Mouse (Mus musculus): Measurements from ENCODE around the gene Ncoa7. TPM values are rescaled to one million over a fixed set of nuclear protein-coding genes. Genes with fewer than 3 reads are reported as not detected.
A peak's percentile ranks its signal among the peaks of the same experiment; 100 is the strongest.

Gene Ncoa7
- polyA plus RNA-seq, 1 experiment from 2014 or later: 18.7 TPM

DNA sequence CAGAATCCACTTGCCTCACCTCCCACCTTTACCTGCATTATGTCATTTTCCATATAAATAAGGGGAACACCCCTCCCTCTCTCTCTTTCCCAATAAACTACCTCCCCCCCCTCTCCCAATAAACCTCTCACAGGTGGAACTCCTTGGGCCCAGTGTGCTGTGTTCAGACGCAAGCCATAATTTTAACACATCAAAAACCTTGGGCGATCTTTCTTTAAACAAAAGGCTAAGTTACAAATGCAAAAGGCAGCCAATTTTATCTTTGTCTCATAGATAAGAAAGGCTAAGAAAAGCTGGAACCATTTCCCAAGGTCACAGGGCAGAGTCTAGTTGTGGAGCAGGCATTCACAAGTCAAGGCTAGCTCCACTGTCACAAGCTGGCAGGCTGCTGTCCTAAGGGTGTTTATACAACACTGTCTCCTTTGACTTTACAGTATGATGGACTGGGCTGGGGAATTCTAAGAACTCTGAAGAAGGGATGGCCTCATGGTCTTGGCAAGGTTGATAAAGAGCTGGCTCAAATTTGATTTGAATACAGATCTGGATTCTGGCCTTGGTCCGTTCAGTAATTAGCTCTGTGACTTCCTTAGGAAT, 71.7 kb downstream of the Ncoa7 start:
- Histone ChIP-seq H3K27ac (ENCODE audit: low read length) (no peak overlapping the region), H3K4me1 (replicated peaks; ENCODE audit: control insufficient read depth, insufficient read depth, low read length) (0 out of 2 replicates have a peak, but pooled peaks cover 3% of the 10 kb centered on the region), H3K27me3 (replicated peaks; ENCODE audit: control insufficient read depth, insufficient read depth, low read length) (no peaks in the 10 kb centered on the region), H3K9ac (replicated peaks; ENCODE audit: low read depth, low read length) (no peak overlapping the region), H3K4me2 (ENCODE audit: low read length) (no peak overlapping the region), H3K36me3 (ENCODE audit: control insufficient read depth, insufficient read depth) (no peaks in the 10 kb centered on the region), H3K4me3 (replicated peaks; ENCODE audit: low read length) (no peak overlapping the region), H3K9me3 (ENCODE audit: control insufficient read depth, low read length) (no peaks in the 10 kb centered on the region)
- 85% methylated on average over 3 of the region's 3 CpGs for WGBS
- ATAC-seq: no peak

DNA sequence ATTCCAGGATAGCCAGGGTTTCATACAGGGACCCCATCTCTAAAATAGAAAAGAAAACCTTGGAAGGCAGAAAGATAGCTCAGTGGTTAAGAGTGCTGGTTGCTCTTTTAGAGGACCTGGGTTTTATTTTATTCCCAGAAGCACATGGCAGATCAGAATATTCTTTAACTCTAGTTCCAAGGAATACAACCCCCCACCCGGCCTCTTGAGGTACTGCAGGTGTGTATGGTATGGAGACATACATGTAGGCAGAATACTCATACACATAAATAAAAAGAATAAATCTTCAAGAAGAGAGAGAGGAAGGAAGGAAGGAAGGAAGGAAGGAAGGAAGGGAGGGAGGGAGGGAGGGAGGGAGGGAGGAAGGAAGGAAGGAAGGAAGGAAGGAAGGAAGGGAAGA, 72.3 kb downstream of the Ncoa7 start:
- 82% methylated on average over 1 of the region's 1 CpGs for WGBS
- H3K4me2 ChIP-seq (ENCODE audit: low read length): no peak overlapping the region
- ATAC-seq: no peak
- H3K27ac ChIP-seq (ENCODE audit: low read length): no peak overlapping the region
- H3K9me3 ChIP-seq (ENCODE audit: control insufficient read depth, low read length): no peaks in the 10 kb centered on the region
- 0 out of 2 replicates have a peak, but pooled peaks cover 3% of the 10 kb centered on the region for H3K4me1 ChIP-seq (replicated peaks; ENCODE audit: control insufficient read depth, insufficient read depth, low read length)
- H3K27me3 ChIP-seq (replicated peaks; ENCODE audit: control insufficient read depth, insufficient read depth, low read length): no peaks in the 10 kb centered on the region
- H3K36me3 ChIP-seq (ENCODE audit: control insufficient read depth, insufficient read depth): no peaks in the 10 kb centered on the region
- H3K4me3 ChIP-seq (replicated peaks; ENCODE audit: low read length): no peak overlapping the region
- H3K9ac ChIP-seq (replicated peaks; ENCODE audit: low read depth, low read length): no peak overlapping the region

DNA sequence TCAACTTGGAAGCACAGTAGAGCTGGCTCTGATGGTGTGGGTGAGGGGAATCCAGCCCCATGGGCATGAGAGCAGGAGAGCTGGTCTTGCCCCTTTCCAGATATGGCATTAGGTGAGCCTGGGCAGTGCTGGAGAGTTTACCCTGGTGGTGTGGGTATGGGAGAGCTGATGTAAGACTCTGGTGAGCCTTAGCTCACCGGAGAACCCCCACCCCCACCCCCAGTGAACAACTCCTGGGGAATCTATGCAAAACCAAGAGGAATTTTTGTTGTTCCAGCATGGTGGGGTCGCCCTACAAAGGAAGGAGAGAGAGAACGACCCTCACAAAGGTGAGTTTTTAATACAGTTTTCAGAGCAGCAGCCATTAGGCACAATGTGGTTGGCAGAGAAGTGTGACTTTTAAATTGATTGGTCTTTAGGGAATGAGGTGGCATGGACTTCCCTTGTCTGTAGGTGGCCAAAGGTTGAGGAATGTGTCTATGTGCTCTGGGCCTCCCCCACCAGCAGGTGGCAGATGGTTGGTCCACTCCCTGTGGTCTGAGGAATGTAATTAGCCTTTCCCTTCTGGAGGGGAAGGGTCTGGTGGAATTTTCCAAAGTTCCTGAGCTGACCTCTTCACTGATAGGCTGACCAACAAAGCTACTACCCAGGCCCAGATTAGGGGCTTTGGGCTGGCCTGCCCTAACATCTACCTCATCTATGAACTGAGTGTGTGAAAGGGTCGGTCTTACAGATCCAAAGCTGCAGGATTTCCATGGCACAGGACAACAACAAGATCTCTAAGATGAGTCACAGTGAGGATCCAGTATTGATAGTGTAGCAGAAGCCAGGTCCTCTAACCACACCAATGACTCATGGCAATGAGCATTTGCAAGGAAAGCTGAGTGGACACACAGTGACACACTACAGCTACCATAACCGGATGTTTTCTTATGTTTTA, 73.7 kb downstream of the Ncoa7 start:
- Histone ChIP-seq H3K27me3 (replicated peaks; ENCODE audit: control insufficient read depth, insufficient read depth, low read length) (no peaks in the 10 kb centered on the region), H3K36me3 (ENCODE audit: control insufficient read depth, insufficient read depth) (no peaks in the 10 kb centered on the region), H3K9ac (replicated peaks; ENCODE audit: low read depth, low read length) (no peak overlapping the region), H3K27ac (ENCODE audit: low read length) (no peak overlapping the region), H3K4me1 (replicated peaks; ENCODE audit: control insufficient read depth, insufficient read depth, low read length) (0 out of 2 replicates have a peak, but pooled peaks cover 3% of the 10 kb centered on the region), H3K9me3 (ENCODE audit: control insufficient read depth, low read length) (no peaks in the 10 kb centered on the region), H3K4me2 (ENCODE audit: low read length) (no peak overlapping the region), H3K4me3 (replicated peaks; ENCODE audit: low read length) (no peak overlapping the region)
- WGBS: 86% methylated on average over 5 of the region's 5 CpGs
- ATAC-seq: no peak

DNA sequence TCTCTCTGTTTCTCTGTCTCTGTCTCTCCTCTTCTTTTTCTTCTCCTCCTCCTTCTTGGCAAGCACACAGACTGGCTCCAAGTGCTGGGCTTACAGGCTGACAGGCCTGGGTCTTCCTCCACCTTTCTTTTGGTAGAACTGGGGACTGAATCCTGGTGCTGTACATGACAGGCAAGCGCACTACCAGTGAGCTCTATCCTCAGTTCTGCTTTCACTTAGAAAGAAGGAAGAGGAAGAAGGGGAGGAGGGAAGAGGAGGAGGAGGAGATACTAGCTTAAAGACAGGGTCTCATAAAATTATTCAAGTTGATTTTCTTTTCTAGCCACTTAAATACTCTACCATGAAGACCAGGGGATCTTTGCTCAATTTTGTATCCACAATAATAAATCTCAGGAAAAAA, 80.1 kb downstream of the Ncoa7 start:
- H3K9ac ChIP-seq (replicated peaks; ENCODE audit: low read depth, low read length): no peak overlapping the region
- H3K36me3 ChIP-seq (ENCODE audit: control insufficient read depth, insufficient read depth): no peaks in the 10 kb centered on the region
- no peak overlapping the region for H3K4me2 ChIP-seq (ENCODE audit: low read length)
- no peaks in the 10 kb centered on the region for H3K9me3 ChIP-seq (ENCODE audit: control insufficient read depth, low read length)
- WGBS: 95% methylated on average over 1 of the region's 1 CpGs
- no peaks in the 10 kb centered on the region for H3K4me1 ChIP-seq (replicated peaks; ENCODE audit: control insufficient read depth, insufficient read depth, low read length)
- no peak overlapping the region for H3K4me3 ChIP-seq (replicated peaks; ENCODE audit: low read length)
- no peak for ATAC-seq
- H3K27ac ChIP-seq (ENCODE audit: low read length): no peak overlapping the region
- no peaks in the 10 kb centered on the region for H3K27me3 ChIP-seq (replicated peaks; ENCODE audit: control insufficient read depth, insufficient read depth, low read length)

DNA sequence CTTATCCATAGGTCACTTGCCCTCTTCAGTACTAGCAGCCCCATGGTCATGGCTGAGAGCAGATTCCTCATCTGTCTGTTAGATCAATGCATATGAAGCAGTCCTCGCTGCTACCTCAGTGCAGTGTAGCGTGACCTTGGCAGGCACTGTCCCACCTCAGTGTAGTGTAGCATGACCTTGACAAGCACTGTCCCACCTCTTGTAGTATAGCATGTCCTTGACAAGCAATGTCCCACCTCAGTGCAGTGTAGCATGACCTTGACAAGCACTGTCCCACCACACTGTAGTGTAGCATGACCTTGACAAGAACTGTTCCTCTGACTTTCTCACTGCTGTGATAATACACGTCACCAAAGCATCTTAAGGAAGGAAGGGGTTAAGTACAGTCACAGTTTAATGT, 82.6 kb downstream of the Ncoa7 start:
- WGBS: 93% methylated on average over 3 of the region's 3 CpGs

DNA sequence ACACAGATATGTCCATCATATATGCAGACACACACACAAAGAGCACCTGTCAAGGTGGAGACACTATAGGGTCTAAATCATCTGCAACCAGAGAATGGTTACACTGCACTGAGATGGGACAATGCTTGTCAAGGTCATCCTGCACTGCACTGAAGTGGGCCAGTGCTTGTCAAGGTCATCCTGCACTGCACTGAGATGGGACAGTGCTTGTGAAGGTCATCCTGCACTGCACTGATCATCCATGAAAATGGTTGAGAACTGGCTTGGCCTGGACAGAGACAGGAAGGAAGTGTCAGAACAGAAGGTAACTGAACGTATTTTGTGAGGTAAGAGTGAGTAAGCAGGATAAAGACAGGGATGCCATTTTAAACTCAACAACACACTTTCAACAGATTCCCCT, 83.2 kb downstream of the Ncoa7 start:
- no peaks in the 10 kb centered on the region for H3K36me3 ChIP-seq (ENCODE audit: control insufficient read depth, insufficient read depth)
- H3K9ac ChIP-seq (replicated peaks; ENCODE audit: low read depth, low read length): no peak overlapping the region
- H3K4me3 ChIP-seq (replicated peaks; ENCODE audit: low read length): no peak overlapping the region
- H3K27me3 ChIP-seq (replicated peaks; ENCODE audit: control insufficient read depth, insufficient read depth, low read length): no peaks in the 10 kb centered on the region
- H3K4me1 ChIP-seq (replicated peaks; ENCODE audit: control insufficient read depth, insufficient read depth, low read length): no peaks in the 10 kb centered on the region
- ATAC-seq: no peak
- H3K9me3 ChIP-seq (ENCODE audit: control insufficient read depth, low read length): no peaks in the 10 kb centered on the region
- no peak overlapping the region for H3K27ac ChIP-seq (ENCODE audit: low read length)
- 87% methylated on average over 1 of the region's 1 CpGs for WGBS
- no peak overlapping the region for H3K4me2 ChIP-seq (ENCODE audit: low read length)

More for the DNA sequence above, 82.6 kb downstream of the Ncoa7 start:
- no peak overlapping the region for H3K9ac ChIP-seq (replicated peaks; ENCODE audit: low read depth, low read length)
- H3K4me2 ChIP-seq (ENCODE audit: low read length): no peak overlapping the region
- no peaks in the 10 kb centered on the region for H3K36me3 ChIP-seq (ENCODE audit: control insufficient read depth, insufficient read depth)
- no peak for ATAC-seq
- no peaks in the 10 kb centered on the region for H3K4me1 ChIP-seq (replicated peaks; ENCODE audit: control insufficient read depth, insufficient read depth, low read length)
- H3K4me3 ChIP-seq (replicated peaks; ENCODE audit: low read length): no peak overlapping the region
- no peaks in the 10 kb centered on the region for H3K27me3 ChIP-seq (replicated peaks; ENCODE audit: control insufficient read depth, insufficient read depth, low read length)
- no peaks in the 10 kb centered on the region for H3K9me3 ChIP-seq (ENCODE audit: control insufficient read depth, low read length)
- no peak overlapping the region for H3K27ac ChIP-seq (ENCODE audit: low read length)

DNA sequence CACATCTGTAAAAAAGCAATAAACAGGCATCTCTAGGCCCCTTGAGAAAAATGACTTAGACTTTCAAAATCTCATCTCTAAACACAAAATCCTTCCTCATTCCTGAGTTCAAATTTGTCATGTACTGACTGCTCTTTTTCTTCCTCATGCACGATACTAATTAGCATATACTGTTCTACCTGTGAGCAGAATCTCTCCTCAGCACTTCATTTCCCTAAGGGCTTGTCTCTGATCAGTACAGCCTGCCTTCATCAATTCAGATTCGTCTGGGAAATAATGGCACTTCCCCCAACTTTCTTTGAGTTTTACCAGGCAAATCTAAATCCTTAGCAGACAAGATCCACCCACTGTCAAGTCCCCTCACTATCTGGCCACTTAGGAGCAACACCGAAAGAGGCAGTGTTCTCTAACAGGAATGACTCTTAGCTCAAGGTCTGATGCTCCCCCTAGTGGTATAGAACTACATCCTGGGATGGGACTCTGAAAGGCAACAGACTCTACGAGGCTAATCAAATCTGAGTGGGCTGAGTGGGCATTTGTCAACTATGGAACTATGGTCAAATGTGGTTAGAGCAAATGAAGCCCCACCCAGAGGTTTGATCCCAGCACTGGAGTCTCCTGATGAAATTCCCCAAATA, 84.3 kb downstream of the Ncoa7 start:
- no peak overlapping the region for H3K4me2 ChIP-seq (ENCODE audit: low read length)
- peak; percentile 80 for ATAC-seq
- H3K36me3 ChIP-seq (ENCODE audit: control insufficient read depth, insufficient read depth): no peaks in the 10 kb centered on the region
- H3K27ac ChIP-seq (ENCODE audit: low read length): no peak overlapping the region
- no peaks in the 10 kb centered on the region for H3K4me1 ChIP-seq (replicated peaks; ENCODE audit: control insufficient read depth, insufficient read depth, low read length)
- no peaks in the 10 kb centered on the region for H3K9me3 ChIP-seq (ENCODE audit: control insufficient read depth, low read length)
- H3K9ac ChIP-seq (replicated peaks; ENCODE audit: low read depth, low read length): no peak overlapping the region
- H3K27me3 ChIP-seq (replicated peaks; ENCODE audit: control insufficient read depth, insufficient read depth, low read length): no peaks in the 10 kb centered on the region
- H3K4me3 ChIP-seq (replicated peaks; ENCODE audit: low read length): no peak overlapping the region
- WGBS: 24% methylated on average over 4 of the region's 4 CpGs

DNA sequence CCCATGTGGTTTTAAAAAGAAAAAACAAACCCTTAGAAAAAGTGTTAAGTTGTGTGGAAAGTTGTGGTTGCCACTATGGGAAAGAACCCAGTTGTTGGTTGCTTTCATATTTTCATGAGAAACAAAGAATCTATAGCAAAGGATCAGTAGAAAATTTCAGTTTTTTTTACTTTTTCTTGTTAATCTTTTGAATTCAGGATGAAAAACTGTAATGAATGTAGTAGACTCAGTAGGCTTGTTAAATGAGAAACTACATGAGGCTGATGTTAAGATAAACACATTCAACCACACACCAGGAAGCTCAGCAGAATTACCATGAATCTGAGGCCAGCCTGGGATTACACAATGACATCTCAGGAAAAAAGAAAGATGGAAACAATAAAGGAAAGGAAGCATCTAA, 87.0 kb downstream of the Ncoa7 start:
- no peak overlapping the region for H3K9ac ChIP-seq (replicated peaks; ENCODE audit: low read depth, low read length)
- no peak overlapping the region for H3K4me2 ChIP-seq (ENCODE audit: low read length)
- H3K9me3 ChIP-seq (ENCODE audit: control insufficient read depth, low read length): no peaks in the 10 kb centered on the region
- no peak overlapping the region for H3K4me3 ChIP-seq (replicated peaks; ENCODE audit: low read length)
- ATAC-seq: no peak
- no peaks in the 10 kb centered on the region for H3K4me1 ChIP-seq (replicated peaks; ENCODE audit: control insufficient read depth, insufficient read depth, low read length)
- H3K27ac ChIP-seq (ENCODE audit: low read length): no peak overlapping the region
- H3K27me3 ChIP-seq (replicated peaks; ENCODE audit: control insufficient read depth, insufficient read depth, low read length): no peaks in the 10 kb centered on the region
- no peaks in the 10 kb centered on the region for H3K36me3 ChIP-seq (ENCODE audit: control insufficient read depth, insufficient read depth)

DNA sequence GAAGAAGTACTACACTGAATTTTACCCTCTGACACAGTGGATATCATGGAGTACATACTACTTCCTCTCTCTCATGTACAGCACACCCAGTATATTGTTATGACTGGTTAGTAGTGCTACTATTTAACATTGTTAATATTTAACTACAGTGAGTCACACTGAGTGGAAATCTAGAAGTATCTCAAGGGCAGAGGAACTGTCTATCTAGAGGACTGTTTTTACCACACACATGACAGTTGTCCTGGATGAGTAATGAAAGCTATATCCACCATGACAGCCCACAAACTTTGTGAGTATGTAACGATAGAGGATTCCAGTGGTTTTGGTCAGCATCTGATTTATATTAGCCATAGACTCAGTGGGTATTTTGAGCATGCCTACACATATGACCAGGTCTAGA, 90.6 kb downstream of the Ncoa7 start:
- no peaks in the 10 kb centered on the region for H3K36me3 ChIP-seq (ENCODE audit: control insufficient read depth, insufficient read depth)
- no peak for ATAC-seq
- WGBS: 94% methylated on average over 1 of the region's 1 CpGs
- no peak overlapping the region for H3K4me3 ChIP-seq (replicated peaks; ENCODE audit: low read length)
- H3K9me3 ChIP-seq (ENCODE audit: control insufficient read depth, low read length): no peaks in the 10 kb centered on the region
- H3K27me3 ChIP-seq (replicated peaks; ENCODE audit: control insufficient read depth, insufficient read depth, low read length): no peaks in the 10 kb centered on the region
- H3K4me2 ChIP-seq (ENCODE audit: low read length): no peak overlapping the region
- no peak overlapping the region for H3K27ac ChIP-seq (ENCODE audit: low read length)
- H3K4me1 ChIP-seq (replicated peaks; ENCODE audit: control insufficient read depth, insufficient read depth, low read length): no peaks in the 10 kb centered on the region
- H3K9ac ChIP-seq (replicated peaks; ENCODE audit: low read depth, low read length): no peak overlapping the region

All from forebrain, embryonic 16.5 days (tissue).